Mouse (Mus musculus): ENCODE measurements around the gene Syn3. TPM values are rescaled to one million over a fixed set of nuclear protein-coding genes. Genes with fewer than 3 reads are reported as not detected.

Syn3 gene
- polyA plus RNA-seq, 1 experiment: 9.5 TPM

- peak in 1 of 2 experiments; percentile 40 for DNase-seq
- WGBS: 60% methylated on average over 2 of the region's 2 CpGs
- no peak overlapping the region for H3K4me3 ChIP-seq (replicated peaks; ENCODE audit: insufficient read depth, low read depth, low read length)
- H3K27ac ChIP-seq (ENCODE audit: insufficient read depth, low read length): no peak overlapping the region
- TF ChIP-seq POLR2A (IDR thresholded peaks at IDR 0.05; ENCODE audit: borderline replicate concordance, insufficient read depth, low read length): no peak
- no peak for TF ChIP-seq CTCF (IDR thresholded peaks at IDR 0.05; ENCODE audit: borderline replicate concordance, insufficient read depth, low read depth, low read length)
- H3K4me1 ChIP-seq (ENCODE audit: control insufficient read depth, insufficient read depth, low read length): peaks cover under 1% of the 10 kb centered on the region
- H3K27me3 ChIP-seq (ENCODE audit: control insufficient read depth, insufficient read depth, low read length): no peaks in the 10 kb centered on the region
Observed at GRCm38 (mm10) chr10:86492089-86492907, 6.4 kb downstream of the Syn3 start.

- TF ChIP-seq CTCF (IDR thresholded peaks at IDR 0.05; ENCODE audit: borderline replicate concordance, insufficient read depth, low read depth, low read length) (no peak), POLR2A (IDR thresholded peaks at IDR 0.05; ENCODE audit: borderline replicate concordance, insufficient read depth, low read length) (no peak)
- H3K4me3 ChIP-seq (replicated peaks; ENCODE audit: insufficient read depth, low read depth, low read length): no peak overlapping the region
- no peaks in the 10 kb centered on the region for H3K27me3 ChIP-seq (ENCODE audit: control insufficient read depth, insufficient read depth, low read length)
- H3K4me1 ChIP-seq (ENCODE audit: control insufficient read depth, insufficient read depth, low read length): no peaks in the 10 kb centered on the region; the same call in none of the 2 replicates
- DNase-seq: no peak
- no peak overlapping the region for H3K27ac ChIP-seq (ENCODE audit: insufficient read depth, low read length)
- WGBS: 40% methylated on average over 3 of the region's 3 CpGs
Observed at GRCm38 (mm10) chr10:86491316-86492088, 7.2 kb downstream of the Syn3 start.

- H3K27ac ChIP-seq (ENCODE audit: insufficient read depth, low read length): no peak overlapping the region
- no peak overlapping the region for H3K4me3 ChIP-seq (replicated peaks; ENCODE audit: insufficient read depth, low read depth, low read length)
- WGBS: 90% methylated on average over 5 of the region's 5 CpGs
- no peak for DNase-seq
- TF ChIP-seq POLR2A (IDR thresholded peaks at IDR 0.05; ENCODE audit: borderline replicate concordance, insufficient read depth, low read length) (no peak), CTCF (IDR thresholded peaks at IDR 0.05; ENCODE audit: borderline replicate concordance, insufficient read depth, low read depth, low read length) (no peak)
- no peaks in the 10 kb centered on the region; the same call in none of the 2 replicates for H3K4me1 ChIP-seq (ENCODE audit: control insufficient read depth, insufficient read depth, low read length)
- no peaks in the 10 kb centered on the region for H3K27me3 ChIP-seq (ENCODE audit: control insufficient read depth, insufficient read depth, low read length)
Observed at GRCm38 (mm10) chr10:86488544-86488943, 10.2 kb downstream of the Syn3 start.

- no peaks in the 10 kb centered on the region for H3K4me1 ChIP-seq (ENCODE audit: control insufficient read depth, insufficient read depth, low read length)
- DNase-seq: no peak
- 82% methylated on average over 4 of the region's 4 CpGs for WGBS
- TF ChIP-seq CTCF (IDR thresholded peaks at IDR 0.05; ENCODE audit: borderline replicate concordance, insufficient read depth, low read depth, low read length) (no peak), POLR2A (IDR thresholded peaks at IDR 0.05; ENCODE audit: borderline replicate concordance, insufficient read depth, low read length) (no peak)
- H3K4me3 ChIP-seq (replicated peaks; ENCODE audit: insufficient read depth, low read depth, low read length): no peak overlapping the region
- no peak overlapping the region for H3K27ac ChIP-seq (ENCODE audit: insufficient read depth, low read length)
- no peaks in the 10 kb centered on the region for H3K27me3 ChIP-seq (ENCODE audit: control insufficient read depth, insufficient read depth, low read length)
Observed at GRCm38 (mm10) chr10:86485971-86486370, 12.7 kb downstream of the Syn3 start.

GRCm38 (mm10) chr10:86483968-86484367 lies 14.7 kb downstream of the Syn3 start:
- Histone ChIP-seq H3K27me3 (ENCODE audit: control insufficient read depth, insufficient read depth, low read length) (no peaks in the 10 kb centered on the region), H3K27ac (ENCODE audit: insufficient read depth, low read length) (no peak overlapping the region), H3K4me1 (ENCODE audit: control insufficient read depth, insufficient read depth, low read length) (peaks cover 4% of the 10 kb centered on the region; the same call in 1 of the 2 replicates), H3K4me3 (replicated peaks; ENCODE audit: insufficient read depth, low read depth, low read length) (no peak overlapping the region)
- 27% methylated on average over 3 of the region's 3 CpGs for WGBS
- peak; percentile 51; the same call in 1 of the 2 replicates for TF ChIP-seq CTCF (IDR thresholded peaks at IDR 0.05; ENCODE audit: borderline replicate concordance, insufficient read depth, low read depth, low read length)
- no peak for TF ChIP-seq POLR2A (IDR thresholded peaks at IDR 0.05; ENCODE audit: borderline replicate concordance, insufficient read depth, low read length)
- DNase-seq: no peak

- no peak for DNase-seq
- Histone ChIP-seq H3K4me1 (ENCODE audit: control insufficient read depth, insufficient read depth, low read length) (peaks cover 8% of the 10 kb centered on the region), H3K27ac (ENCODE audit: insufficient read depth, low read length) (no peak overlapping the region), H3K27me3 (ENCODE audit: control insufficient read depth, insufficient read depth, low read length) (no peaks in the 10 kb centered on the region), H3K4me3 (replicated peaks; ENCODE audit: insufficient read depth, low read depth, low read length) (no peak overlapping the region)
- 81% methylated on average over 1 of the region's 1 CpGs for WGBS
- no peak for TF ChIP-seq CTCF (IDR thresholded peaks at IDR 0.05; ENCODE audit: borderline replicate concordance, insufficient read depth, low read depth, low read length)
- TF ChIP-seq POLR2A (IDR thresholded peaks at IDR 0.05; ENCODE audit: borderline replicate concordance, insufficient read depth, low read length): no peak
Observed at GRCm38 (mm10) chr10:86482496-86482895, 16.2 kb downstream of the Syn3 start.

GRCm38 (mm10) chr10:86480711-86481110 lies 18.0 kb downstream of the Syn3 start:
- WGBS: 93% methylated on average over 6 of the region's 6 CpGs
- Histone ChIP-seq H3K27ac (ENCODE audit: insufficient read depth, low read length) (no peak overlapping the region), H3K4me1 (ENCODE audit: control insufficient read depth, insufficient read depth, low read length) (peaks cover 8% of the 10 kb centered on the region), H3K27me3 (ENCODE audit: control insufficient read depth, insufficient read depth, low read length) (no peaks in the 10 kb centered on the region), H3K4me3 (replicated peaks; ENCODE audit: insufficient read depth, low read depth, low read length) (no peak overlapping the region)
- DNase-seq: no peak
- TF ChIP-seq POLR2A (IDR thresholded peaks at IDR 0.05; ENCODE audit: borderline replicate concordance, insufficient read depth, low read length) (no peak), CTCF (IDR thresholded peaks at IDR 0.05; ENCODE audit: borderline replicate concordance, insufficient read depth, low read depth, low read length) (no peak)
